Mouse (Mus musculus) 416B (cell line): ENCODE results near the gene Gpr68.
A peak's percentile ranks its signal among the peaks of the same experiment; 100 is the strongest.

ENCODE experiments used
- DNase-seq: peaks from one replicate; pipeline ENCODE4 v3.0.0; 2011; ENCODE audit warnings: low read depth

Gene Gpr68

DNA sequence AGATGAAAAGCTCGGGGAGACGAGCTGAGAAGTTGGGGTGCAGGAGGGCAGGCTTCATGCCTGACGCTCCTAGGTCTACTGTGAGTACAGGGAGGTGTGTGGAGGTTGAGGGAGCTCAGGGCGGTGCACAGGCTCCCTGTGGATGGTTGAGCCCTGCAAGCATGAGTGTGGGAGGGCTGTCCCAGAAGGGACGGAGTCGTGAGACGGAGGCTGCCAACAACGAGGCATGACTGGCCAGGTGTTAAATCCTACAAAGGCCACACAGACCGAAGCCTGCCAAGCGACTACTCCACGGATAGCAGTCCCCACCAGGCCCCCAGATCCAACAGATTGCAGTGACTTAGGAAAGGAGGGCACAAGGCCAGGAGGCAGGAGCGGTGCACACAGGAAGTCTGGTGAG is 2.7 kb upstream of the Gpr68 start:
- DNase-seq: no peak

DNA sequence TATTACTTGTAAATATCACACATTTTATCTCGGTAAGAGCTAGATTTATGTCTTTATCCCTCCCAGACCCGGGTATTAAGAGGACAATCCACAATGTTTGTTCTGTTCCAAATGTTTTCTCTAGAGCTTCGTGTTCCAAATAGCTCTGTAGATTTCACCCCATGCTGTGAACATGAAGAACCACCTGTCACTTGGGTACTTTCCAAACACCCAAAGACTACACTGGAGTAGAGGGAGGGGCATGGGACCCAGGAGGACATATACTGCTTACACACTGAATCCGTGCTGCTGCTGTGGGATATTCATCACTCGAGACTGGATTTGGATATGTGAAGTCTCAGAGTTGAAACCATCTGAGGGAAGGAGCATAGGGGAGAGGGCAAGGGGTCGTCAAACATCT is 1.8 kb upstream of the Gpr68 start:
- no peak for DNase-seq

GRCm38 (mm10) chr12:100908298-100909034 is 468 bp upstream of the Gpr68 start:
- no peak for DNase-seq

GRCm38 (mm10) chr12:100906861-100907260 is 1.1 kb downstream of the Gpr68 start:
- no peak for DNase-seq

DNA sequence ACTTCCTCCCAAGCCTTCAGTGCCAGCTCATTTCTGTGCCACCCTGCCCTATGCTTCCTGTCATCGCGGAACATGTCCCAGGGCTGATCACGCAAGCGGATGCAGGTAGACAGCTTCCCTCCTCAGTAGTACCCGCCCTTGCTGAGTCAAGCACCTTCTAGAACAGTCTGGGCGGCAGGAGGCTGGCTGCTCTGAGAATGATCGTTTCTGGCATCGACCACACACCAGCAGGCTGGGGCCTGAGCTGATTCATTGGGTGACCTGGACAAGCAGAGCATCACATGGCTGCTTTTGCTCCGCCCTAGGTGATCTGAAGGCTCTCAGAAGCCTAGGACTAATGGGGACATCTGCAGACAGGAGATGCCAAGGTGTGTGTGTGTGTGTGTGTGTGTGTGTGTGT is 4.2 kb downstream of the Gpr68 start:
- DNase-seq: peak; percentile 9

- DNase-seq: no peak
Measured at GRCm38 (mm10) chr12:100901386-100901785, 6.6 kb downstream of the Gpr68 start.

- DNase-seq: no peak
Measured at GRCm38 (mm10) chr12:100900901-100901300, 7.1 kb downstream of the Gpr68 start.

DNA sequence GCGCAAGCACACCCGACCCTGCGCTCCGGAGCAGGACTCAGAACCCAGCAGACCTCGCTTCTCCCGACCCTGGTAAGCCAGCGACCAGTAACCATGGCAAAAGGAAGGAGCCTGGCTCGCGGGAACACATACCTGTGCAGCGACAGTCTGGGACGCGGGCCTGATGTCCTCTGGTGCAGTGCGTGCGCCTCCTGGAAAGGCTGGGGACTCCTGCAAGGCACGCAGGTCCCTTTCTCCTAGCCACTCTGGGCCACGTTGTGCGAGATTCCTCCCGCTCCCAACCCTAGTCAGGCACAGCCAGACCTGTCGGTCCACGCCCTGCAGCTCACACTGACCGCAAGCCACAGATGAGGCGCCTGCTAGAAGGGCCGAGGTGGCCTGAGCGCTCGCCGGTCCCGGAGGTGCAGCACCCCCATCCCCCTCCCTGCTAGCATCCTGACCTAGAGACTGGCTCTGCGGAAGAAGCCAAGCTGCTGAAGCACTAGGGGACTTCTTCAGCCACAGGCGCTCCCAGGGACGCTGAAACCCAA is 8.8 kb downstream of the Gpr68 start:
- DNase-seq: no peak

DNA sequence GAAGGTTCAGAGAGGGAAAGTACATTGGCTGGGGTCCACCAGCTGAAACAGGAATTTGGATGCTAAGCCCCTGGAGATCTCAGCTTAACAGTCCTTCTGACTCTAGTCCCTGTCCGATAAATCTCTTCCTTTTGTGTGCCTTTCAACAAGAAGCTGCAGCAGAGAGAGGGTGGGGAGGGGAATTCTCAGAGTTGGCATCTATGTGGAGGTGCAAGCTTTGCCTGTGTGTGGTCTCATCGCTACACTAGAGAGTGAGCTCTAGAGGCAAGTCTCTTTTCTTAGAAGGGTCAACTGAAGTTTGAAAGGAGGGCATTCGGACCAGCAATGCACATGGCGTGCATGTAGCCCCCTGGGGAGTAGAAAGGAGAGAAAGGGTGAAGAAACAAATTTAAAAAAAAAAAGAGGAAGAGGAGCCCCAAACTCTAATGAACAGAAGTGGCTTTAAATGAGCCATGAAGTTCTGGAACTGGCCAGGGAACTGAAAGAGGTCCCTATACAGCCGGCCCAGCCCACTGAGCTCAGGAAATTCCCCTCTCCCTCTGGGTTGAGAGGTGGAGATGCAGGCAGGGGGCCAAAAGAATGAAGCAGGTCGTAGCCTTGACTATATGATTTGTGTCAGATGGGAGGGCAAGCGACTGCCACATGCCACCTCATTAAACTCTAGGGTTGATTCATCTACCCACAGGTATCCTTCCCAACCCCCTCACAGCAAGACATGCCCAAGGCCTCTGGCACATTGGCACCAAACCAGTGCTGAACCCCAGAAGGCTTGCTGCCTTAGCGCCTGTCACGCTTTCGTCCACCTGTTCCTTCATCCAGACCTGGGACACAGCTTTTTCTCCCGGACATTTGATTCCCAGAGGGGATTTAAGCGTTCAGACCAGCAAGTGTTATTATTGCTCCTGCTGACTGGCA is 10.0 kb downstream of the Gpr68 start:
- no peak for DNase-seq

- DNase-seq: no peak
Measured at GRCm38 (mm10) chr12:100896661-100897060, 11.3 kb downstream of the Gpr68 start.

GRCm38 (mm10) chr12:100895504-100895903 is 12.5 kb downstream of the Gpr68 start:
- DNase-seq: no peak

GRCm38 (mm10) chr12:100890548-100890947 is 17.4 kb downstream of the Gpr68 start:
- peak; percentile 42 for DNase-seq

DNA sequence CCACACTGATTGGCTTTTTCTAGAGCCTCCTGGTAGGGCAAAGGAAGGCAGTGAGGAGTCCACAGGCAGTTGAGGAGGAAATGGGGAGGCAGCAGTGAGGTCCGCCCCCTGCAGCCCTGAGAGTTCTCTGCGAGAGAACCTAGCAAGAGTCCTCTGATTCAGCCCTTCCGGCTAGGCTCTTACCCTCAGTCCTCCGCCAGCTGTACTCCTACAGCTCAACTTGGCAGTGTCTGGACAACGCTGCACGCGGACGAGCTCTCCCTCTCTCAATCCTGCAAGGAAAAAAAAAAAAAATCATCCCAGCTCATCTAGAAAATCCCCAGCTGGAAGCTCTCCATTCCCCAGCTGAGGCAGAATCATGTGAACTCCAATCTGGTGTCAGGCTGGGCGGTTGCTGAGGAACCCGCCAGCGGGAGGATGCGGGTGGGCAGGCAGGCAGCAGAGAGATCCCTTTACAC is 20.2 kb downstream of the Gpr68 start:
- DNase-seq: peak; percentile 46

DNA sequence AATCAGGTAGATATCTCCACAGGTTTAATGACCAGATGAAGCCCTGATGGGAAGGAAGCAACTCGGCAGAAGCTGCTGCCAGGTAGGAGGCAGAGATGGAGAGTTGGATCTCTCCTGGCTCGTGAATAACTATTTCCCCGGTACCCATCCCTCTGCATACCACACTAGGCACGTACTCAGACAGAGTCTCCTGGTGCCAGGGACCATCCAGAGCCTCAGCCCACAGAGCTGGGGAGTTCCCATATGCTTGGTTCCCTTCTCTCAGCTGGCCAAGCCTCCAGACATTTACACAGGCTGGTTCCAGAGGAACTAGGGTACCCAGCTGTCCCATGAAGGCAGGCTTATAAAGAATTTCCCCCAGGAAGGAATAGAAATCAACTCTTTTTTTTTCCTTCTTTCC is 21.1 kb downstream of the Gpr68 start:
- no peak for DNase-seq

DNA sequence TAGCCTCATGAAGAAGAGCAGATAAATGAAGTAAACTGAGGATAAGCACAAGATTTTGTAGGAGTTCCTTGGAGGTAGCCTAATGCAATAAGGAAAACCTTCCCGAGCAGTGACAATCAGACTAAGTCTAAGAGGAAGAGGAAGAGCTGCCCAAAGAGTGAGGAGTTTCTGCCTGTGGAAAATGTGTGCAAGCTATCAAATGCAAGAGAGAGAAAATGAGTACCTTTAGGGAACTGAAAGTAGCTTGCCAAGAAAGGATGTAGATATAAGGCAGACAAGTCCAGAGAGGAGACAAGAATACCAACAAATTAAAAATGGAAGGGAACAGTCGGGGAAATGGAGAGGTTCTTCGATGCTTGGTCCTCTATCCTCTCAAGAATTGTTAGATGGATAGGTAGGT is 22.4 kb downstream of the Gpr68 start:
- no peak for DNase-seq

DNA sequence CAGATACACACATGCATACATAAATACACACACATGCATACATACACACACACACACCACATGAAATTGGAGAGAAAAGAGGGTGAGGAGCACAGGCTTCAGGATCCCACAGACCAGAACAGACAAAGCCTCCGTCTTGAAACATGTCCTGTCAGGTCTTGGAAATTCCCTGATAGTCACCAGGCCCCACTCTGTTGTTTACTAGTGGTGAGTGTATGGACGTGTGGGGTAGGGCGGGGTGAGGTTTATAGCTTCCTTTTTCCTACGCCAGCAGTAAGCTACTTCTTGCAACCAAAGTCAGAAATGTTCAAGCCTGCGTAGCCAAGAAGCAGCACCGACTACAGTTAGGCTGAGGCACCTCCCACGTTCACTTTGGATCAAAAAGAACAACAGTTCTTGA is 24.8 kb downstream of the Gpr68 start:
- DNase-seq: peak; percentile 18

DNA sequence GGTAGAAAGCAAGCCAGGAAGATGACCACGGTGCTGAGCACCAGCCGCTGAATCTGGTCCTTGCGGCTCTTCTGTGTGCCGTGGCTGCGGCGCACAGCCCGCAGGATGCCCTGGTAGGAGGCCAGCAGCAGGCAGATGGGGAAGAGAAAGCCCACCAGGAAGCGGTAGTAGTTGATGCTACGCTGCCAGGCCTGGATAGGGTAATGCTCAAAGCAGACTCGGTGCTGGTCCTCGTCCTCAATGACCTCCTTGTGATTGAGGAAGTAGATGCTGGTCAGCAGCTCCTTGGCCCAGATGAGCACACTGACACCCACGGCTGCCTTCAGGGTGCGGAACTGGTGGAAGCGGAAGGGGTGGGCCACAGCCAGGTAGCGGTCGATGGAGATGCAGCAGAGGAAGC is 29.4 kb downstream of the Gpr68 start:
- DNase-seq: no peak

DNA sequence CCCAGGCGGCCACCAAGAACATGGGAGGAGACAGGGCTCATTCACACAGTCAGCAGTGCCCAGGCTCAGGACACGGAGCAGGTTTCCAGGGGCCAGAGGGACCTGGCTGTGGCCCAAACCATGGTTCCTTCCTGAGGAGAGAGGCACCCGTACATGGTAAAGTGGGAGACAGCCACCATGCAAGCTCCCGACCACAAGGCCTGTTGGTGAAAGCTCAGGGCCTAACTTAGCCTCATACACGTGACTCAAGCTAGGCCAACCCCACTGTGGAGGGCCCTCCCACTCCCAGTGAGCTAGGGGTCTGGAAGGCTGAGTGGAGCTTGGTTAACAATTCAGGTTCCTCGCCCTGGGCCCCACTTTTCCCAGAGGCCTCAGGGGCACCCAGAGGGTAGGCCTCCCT is 30.1 kb downstream of the Gpr68 start:
- peak; percentile 88 for DNase-seq

DNA sequence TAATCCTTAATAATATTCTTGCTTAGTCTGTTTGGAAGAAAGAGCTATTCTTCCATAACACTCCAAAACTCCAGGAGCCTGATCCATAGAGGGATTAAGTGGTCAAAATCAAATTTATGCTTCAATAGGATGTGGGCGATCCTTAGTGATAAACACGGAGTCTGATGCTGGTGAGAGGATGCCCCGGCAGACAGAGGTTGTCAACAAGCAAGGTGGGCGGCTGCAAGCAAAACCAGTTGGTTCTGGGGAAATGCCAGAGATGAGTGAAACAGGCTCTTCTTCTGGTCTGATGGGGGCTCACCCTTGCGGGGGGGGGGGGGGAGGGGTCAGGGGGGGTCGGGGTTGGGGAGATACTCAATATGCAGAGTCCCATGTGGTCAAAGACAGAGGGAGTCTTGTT is 32.0 kb downstream of the Gpr68 start:
- no peak for DNase-seq

- no peak for DNase-seq
Measured at GRCm38 (mm10) chr12:100875553-100875952, 32.4 kb downstream of the Gpr68 start.

DNA sequence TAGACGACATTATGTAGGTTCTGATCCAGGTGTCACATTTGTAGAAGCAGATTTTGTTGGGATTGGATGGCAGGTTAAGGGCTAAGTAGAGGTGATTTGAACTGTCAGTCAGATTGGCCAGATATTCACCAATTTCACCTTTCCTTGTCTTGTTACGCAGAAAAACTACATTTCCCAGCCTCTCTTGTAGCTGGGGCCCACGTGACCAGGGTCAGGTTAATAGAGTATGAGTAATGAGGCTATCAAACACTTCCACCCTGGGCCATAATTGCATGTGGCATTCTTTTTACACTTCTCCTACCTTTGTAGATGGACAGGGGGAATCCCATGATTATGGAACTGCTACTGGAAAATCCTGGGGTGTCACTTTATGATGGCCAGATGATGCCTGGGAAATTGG is 34.4 kb downstream of the Gpr68 start:
- DNase-seq: no peak

DNA sequence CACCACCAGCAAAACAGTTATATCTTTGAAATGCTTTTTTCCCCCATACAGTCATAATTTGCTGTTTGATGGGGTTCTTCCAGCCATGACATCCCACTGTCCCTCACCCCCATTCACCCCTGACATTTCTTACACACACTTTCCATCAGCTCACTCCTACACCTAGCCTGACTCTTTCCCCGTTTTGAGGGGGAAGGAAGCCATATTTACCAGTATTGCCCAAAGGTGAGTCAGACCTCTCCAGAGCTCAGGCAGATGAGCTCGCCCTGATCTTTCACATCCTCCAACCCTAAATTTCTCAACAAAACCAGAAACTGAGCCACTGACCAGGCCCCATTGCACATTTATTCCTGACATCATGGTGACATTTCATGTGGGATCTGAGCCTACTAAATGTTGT is 36.2 kb downstream of the Gpr68 start:
- DNase-seq: peak; percentile 60

DNA sequence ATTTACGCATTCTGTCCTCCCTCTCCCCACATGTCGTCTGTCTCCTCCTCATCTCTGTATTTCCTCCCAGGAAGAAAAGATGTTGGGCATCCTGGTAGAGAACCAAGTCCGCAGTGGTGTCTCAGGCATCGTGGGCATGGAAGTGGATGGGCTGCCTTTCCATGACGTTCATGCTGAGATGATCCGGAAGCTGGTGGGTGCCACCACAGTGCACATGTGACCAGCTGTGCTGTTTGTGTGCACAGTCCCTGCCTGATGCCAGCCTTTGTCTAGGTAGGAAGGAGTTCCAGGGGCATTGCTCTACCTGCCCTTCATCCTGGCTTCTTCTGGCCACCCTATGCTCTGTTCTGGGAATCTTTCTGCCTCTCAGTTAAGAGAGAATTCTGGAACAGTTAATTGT is 36.8 kb downstream of the Gpr68 start:
- DNase-seq: no peak
